Mouse (Mus musculus) G1E (cell line): Measurements from ENCODE around the gene A630095N17Rik.

ENCODE experiments used
- CTCF ChIP-seq: IDR thresholded peaks from 2 replicates; pipeline ENCODE4 v1.5.1; 2012; ENCODE audit warnings: low read depth, low read length, inconsistent platforms, mixed read lengths
- GATA1 ChIP-seq: IDR thresholded peaks from 2 replicates; pipeline ENCODE4 v1.6.1; 2012; ENCODE audit warnings: borderline replicate concordance, low read length, inconsistent platforms, mixed read lengths
- GATA2 ChIP-seq: IDR thresholded peaks from 2 replicates; pipeline ENCODE4 v1.6.1; 2012; ENCODE audit warnings: low read depth, low read length, inconsistent platforms, borderline replicate concordance
- POLR2AphosphoS5 ChIP-seq: IDR thresholded peaks from 2 replicates; pipeline ENCODE4 v1.6.1; 2012; ENCODE audit warnings: low read depth, low read length, inconsistent platforms; ENCODE audit not compliant: insufficient replicate concordance
- TAL1 ChIP-seq: conservative IDR thresholded peaks from 2 replicates; pipeline ENCODE4 v1.6.1; 2012; ENCODE audit warnings: low read depth, low read length, inconsistent platforms, mixed read lengths

- TF ChIP-seq CTCF (no peak), TAL1 (no peak), POLR2AphosphoS5 (no peak), GATA1 (no peak), GATA2 (no peak)
Observed at GRCm38 (mm10) chr1:75255516-75256046, 23.7 kb upstream of the A630095N17Rik start.
